8 mouse cellular contexts compared by ENCODE assay signal in genomic region chrX:36329040-36329649, GRCm38 (mm10). TPM values are rescaled to one million over a fixed set of nuclear protein-coding genes. Genes with fewer than 3 reads are reported as not detected.
A peak's percentile ranks its signal among the peaks of the same experiment; 100 is the strongest.
DNase-seq lines count a peak whose midpoint lies in the region; ATAC-seq and TF ChIP-seq lines count a peak whose summit lies in the region.

No protein-coding gene starts in this region.

- no peak for TF ChIP-seq CTCF in left cerebral cortex, adult 2 months (IDR thresholded peaks at IDR 0.05)

- no peaks in the 10 kb centered on the region for H3K4me1 ChIP-seq in embryonic facial prominence, embryonic 12.5 days
- H3K4me1 ChIP-seq in hindbrain, embryonic 10.5 days (replicated peaks): peaks cover 8% of the 10 kb centered on the region; the same call in 1 of the 2 replicates
- H3K4me1 ChIP-seq in limb, embryonic 11.5 days (ENCODE audit: control insufficient read depth, insufficient read depth, low read length): no peaks in the 10 kb centered on the region
- peaks cover 12% of the 10 kb centered on the region; the same call in 1 of the 2 replicates for H3K4me1 ChIP-seq in midbrain, embryonic 13.5 days (replicated peaks)

- no peaks in the 10 kb centered on the region for H3K36me3 ChIP-seq in embryonic facial prominence, embryonic 12.5 days
- no peaks in the 10 kb centered on the region for H3K36me3 ChIP-seq in hindbrain, embryonic 10.5 days
- no peaks in the 10 kb centered on the region for H3K36me3 ChIP-seq in limb, embryonic 11.5 days (ENCODE audit: control insufficient read depth, insufficient read depth, low read length)
- H3K36me3 ChIP-seq in midbrain, embryonic 13.5 days: no peaks in the 10 kb centered on the region

- peak; percentile 16 for DNase-seq in left cerebral cortex, adult 2 months (ENCODE audit: extremely low spot score in 1 of 2, low spot score in 2 of 2)
- no peak for DNase-seq in left cerebral cortex, adult 9 months (ENCODE audit: low spot score in 2 of 2)
- DNase-seq in ZHBTc4 (ENCODE audit: low read depth, low spot score): peak; percentile 40
- DNase-seq in hindbrain, embryonic 10.5 days (ENCODE audit: low spot score): peak; percentile 30
- peak; percentile 31 for DNase-seq in limb, embryonic 11.5 days (ENCODE audit: low spot score)

- peak overlapping the region; percentile 54; the same call in 1 of the 2 replicates for H3K27ac ChIP-seq in left cerebral cortex, adult 2 months
- H3K27ac ChIP-seq in embryonic facial prominence, embryonic 12.5 days: no peak overlapping the region
- H3K27ac ChIP-seq in hindbrain, embryonic 10.5 days: peak overlapping the region; percentile 71; the same call in 1 of the 2 replicates
- no peak overlapping the region for H3K27ac ChIP-seq in limb, embryonic 11.5 days (replicated peaks; ENCODE audit: low read depth, low read length)
- no peak overlapping the region for H3K27ac ChIP-seq in midbrain, embryonic 13.5 days

- intact Hi-C loops in left cerebral cortex, adult 2 months (cut with DNase I): loop anchor here (5.0 kb wide), 1 partner anchor 63 kb away; no protein-coding TSS in a partner anchor

- WGBS in embryonic facial prominence, embryonic 12.5 days: 17% methylated on average over 51 of the region's 66 CpGs
- 25% methylated on average over 65 of the region's 66 CpGs for WGBS in hindbrain, embryonic 10.5 days
- 22% methylated on average over 34 of the region's 66 CpGs for WGBS in limb, embryonic 11.5 days
- WGBS in midbrain, embryonic 13.5 days: 19% methylated on average over 55 of the region's 66 CpGs

- H3K9ac ChIP-seq in embryonic facial prominence, embryonic 12.5 days: peak overlapping the region; percentile 27; the same call in 1 of the 2 replicates
- no peak overlapping the region for H3K9ac ChIP-seq in limb, embryonic 11.5 days (ENCODE audit: low read length)
- H3K9ac ChIP-seq in midbrain, embryonic 13.5 days (replicated peaks): peak overlapping the region; percentile 46; the same call in 1 of the 2 replicates

- ATAC-seq in embryonic facial prominence, embryonic 12.5 days (ENCODE audit: insufficient number of reproducible peaks, insufficient read depth, low FRiP score, low TSS enrichment): 0 out of 2 replicates have a peak, but pooled peaks have one; percentile 28
- no peak for ATAC-seq in limb, embryonic 11.5 days (ENCODE audit: insufficient number of reproducible peaks, low FRiP score, low TSS enrichment, low read depth)
- ATAC-seq in midbrain, embryonic 13.5 days: peak; percentile 43
- no peak for ATAC-seq in frontal cortex, adult (ENCODE audit: low TSS enrichment)

- H3K27me3 ChIP-seq in embryonic facial prominence, embryonic 12.5 days: peaks cover 45% of the 10 kb centered on the region
- H3K27me3 ChIP-seq in hindbrain, embryonic 10.5 days (ENCODE audit: insufficient read depth, poor library complexity, severe bottlenecking): peaks cover 47% of the 10 kb centered on the region
- peaks cover 20% of the 10 kb centered on the region for H3K27me3 ChIP-seq in limb, embryonic 11.5 days (ENCODE audit: control insufficient read depth, insufficient read depth, low read length)
- H3K27me3 ChIP-seq in midbrain, embryonic 13.5 days: peaks cover 18% of the 10 kb centered on the region; the same call in 1 of the 2 replicates

- H3K4me3 ChIP-seq in left cerebral cortex, adult 2 months: peak overlapping the region; percentile 55
- H3K4me3 ChIP-seq in embryonic facial prominence, embryonic 12.5 days: peak overlapping the region; percentile 40
- H3K4me3 ChIP-seq in hindbrain, embryonic 10.5 days: peak overlapping the region; percentile 57
- H3K4me3 ChIP-seq in limb, embryonic 11.5 days (ENCODE audit: low read depth, low read length): peak overlapping the region; percentile 31
- H3K4me3 ChIP-seq in midbrain, embryonic 13.5 days (replicated peaks): peak overlapping the region; percentile 48

- peak overlapping the region; percentile 72 for H3K4me2 ChIP-seq in embryonic facial prominence, embryonic 12.5 days (replicated peaks)
- H3K4me2 ChIP-seq in limb, embryonic 11.5 days (ENCODE audit: low read depth, severe bottlenecking): peak overlapping the region; percentile 65
- peak overlapping the region; percentile 83 for H3K4me2 ChIP-seq in midbrain, embryonic 13.5 days (replicated peaks)

- H3K9me3 ChIP-seq in embryonic facial prominence, embryonic 12.5 days: no peaks in the 10 kb centered on the region
- H3K9me3 ChIP-seq in hindbrain, embryonic 10.5 days: peaks cover 8% of the 10 kb centered on the region; the same call in 1 of the 2 replicates
- no peaks in the 10 kb centered on the region for H3K9me3 ChIP-seq in limb, embryonic 11.5 days (ENCODE audit: control insufficient read depth, low read length)
- H3K9me3 ChIP-seq in midbrain, embryonic 13.5 days: 0 out of 2 replicates have a peak, but pooled peaks cover 3% of the 10 kb centered on the region

RNA-seq across cellular contexts. Expression of gene Lonrf3, which starts 1.0 kb away (rescaled TPM):
- 10 to 100 TPM; 15.8 to 20.4 TPM for total RNA-seq in left cerebral cortex, adult 2 months (2021)
- polyA plus RNA-seq in embryonic facial prominence, embryonic 12.5 days (2016; fragmentation: Nextera tagmentation; extraction: Ambion mirVana): 0.50 and 0.59 TPM in 2 replicates
- 1.0 and 1.2 TPM in 2 replicates for polyA plus RNA-seq in hindbrain, embryonic 10.5 days (2016; fragmentation: Nextera tagmentation; extraction: Ambion mirVana)
- 0.10 and 0.11 TPM in 2 replicates for polyA plus RNA-seq in limb, embryonic 11.5 days (2014; fragmentation: Nextera tagmentation; extraction: Ambion mirVana)
- polyA plus RNA-seq in midbrain, embryonic 13.5 days (2015; fragmentation: Nextera tagmentation; extraction: Ambion mirVana): 0.71 and 0.83 TPM in 2 replicates

Comparison
In these comparisons a context has a peak if more than half of its experiments do, and no peak if none do; other contexts are left out.
1. DNase-seq: peak in left cerebral cortex, adult 2 months (2 of 2), ZHBTc4 (single experiment), hindbrain, embryonic 10.5 days (single experiment) and limb, embryonic 11.5 days (single experiment); none in left cerebral cortex, adult 9 months (0 of 2).
2. H3K27ac ChIP-seq: peak in left cerebral cortex, adult 2 months (single experiment) and hindbrain, embryonic 10.5 days (single experiment); none in embryonic facial prominence, embryonic 12.5 days (single experiment), limb, embryonic 11.5 days (single experiment) and midbrain, embryonic 13.5 days (single experiment).
3. ATAC-seq: peak in embryonic facial prominence, embryonic 12.5 days (single experiment) and midbrain, embryonic 13.5 days (single experiment); none in limb, embryonic 11.5 days (single experiment) and frontal cortex, adult (single experiment).
4. Peak in every context shown above with its lines, with median percentiles within 50 percentile points of each other: H3K4me3 ChIP-seq and H3K4me2 ChIP-seq.